Mouse (Mus musculus) lung, embryonic 14.5 days (tissue): ENCODE measurements around the gene Lime1. TPM values are rescaled to one million over a fixed set of nuclear protein-coding genes. Genes with fewer than 3 reads are reported as not detected.

Experiments
- ATAC-seq: fragments of 200-750 bp; cut with Nextera tagmentation; 2 replicates; pipeline ENCODE4 v1.8.0; 2017; ENCODE audit warnings: mild to moderate bottlenecking, moderate TSS enrichment, moderate library complexity; ENCODE audit not compliant: insufficient read depth
- DNase-seq: peaks from one replicate; pipeline ENCODE4 v3.0.0-alpha.2; 2015
- H3K27ac ChIP-seq: fragments of 300-500 bp; sonication (generic); 2 replicates; pipeline ENCODE4 v1.5.1; 2014; ENCODE audit warnings: low read depth, mild to moderate bottlenecking, moderate library complexity
- H3K27me3 ChIP-seq: fragments of 300-500 bp; sonication (generic); 2 replicates; pipeline ENCODE4 v1.6.1; 2014; ENCODE audit warnings: low read length, control low read depth; ENCODE audit not compliant: insufficient read depth
- H3K36me3 ChIP-seq: fragments of 300-500 bp; sonication (generic); 2 replicates; pipeline ENCODE4 v1.6.1; 2014; ENCODE audit warnings: control low read depth; ENCODE audit not compliant: insufficient read depth
- H3K4me1 ChIP-seq: fragments of 300-500 bp; sonication (generic); 2 replicates; pipeline ENCODE4 v1.6.1; 2014; ENCODE audit warnings: antibody characterized with exemption, control low read depth; ENCODE audit not compliant: insufficient read depth
- H3K4me2 ChIP-seq: fragments of 300-500 bp; sonication (generic); 2 replicates; pipeline ENCODE4 v1.6.1; 2014; ENCODE audit warnings: mild to moderate bottlenecking
- H3K4me3 ChIP-seq: fragments of 300-500 bp; sonication (generic); 2 replicates; pipeline ENCODE4 v1.5.1; 2014; ENCODE audit warnings: low read depth, low read length
- H3K9ac ChIP-seq: fragments of 300-500 bp; sonication (generic); 2 replicates; pipeline ENCODE4 v1.6.1; 2014
- H3K9me3 ChIP-seq: fragments of 300-500 bp; sonication (generic); 2 replicates; pipeline ENCODE4 v1.6.1; 2016; ENCODE audit warnings: low read depth, low read length, control low read depth
- CTCF ChIP-seq: IDR thresholded peaks from 2 replicates; pipeline ENCODE4 v1.5.1; 2016; ENCODE audit warnings: antibody characterized with exemption, low read depth
- WGBS: fragments of 180-500 bp; shearing (Covaris S2); extraction: QIAGEN DNeasy Blood & Tissue Kit; methylation state at CpG from one replicate; pipeline ENCODE4 v1.1.7; 2014; 5-methylcytosine and 5-hydroxymethylcytosine counted together
- polyA plus RNA-seq: library from polyadenylated mRNA; unstranded; fragments of >200 nt; fragmentation: Nextera tagmentation; extraction: Ambion mirVana; gene quantifications from 2 replicates; pipeline ENCODE4 v1.2.1, GENCODE M21; 2014

The Lime1 gene
- polyA plus RNA-seq, 1 experiment from 2014 or later: 26.6 TPM

DNA sequence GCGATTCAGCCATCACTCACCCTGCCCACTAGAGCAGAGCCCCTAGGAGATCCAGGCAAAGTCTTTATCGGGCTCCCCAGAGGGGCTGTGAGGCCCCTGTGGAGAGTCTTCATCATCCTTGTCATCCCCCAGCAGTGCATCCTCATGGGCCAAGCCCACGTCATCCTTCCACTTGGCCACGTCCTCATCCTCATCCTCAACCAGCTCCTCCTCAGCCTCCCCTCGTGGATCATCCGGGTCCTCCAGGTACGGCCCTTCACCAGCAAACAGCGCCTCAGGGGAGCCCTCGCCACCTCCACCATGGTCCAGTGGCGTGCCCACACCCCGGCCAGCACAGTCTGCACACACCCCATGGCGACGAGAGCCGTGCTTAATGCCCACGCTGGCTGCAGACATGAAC is 11.1 kb downstream of the Lime1 start:
- WGBS: 87% methylated on average over 15 of the region's 15 CpGs
- H3K36me3 ChIP-seq: peaks cover 41% of the 10 kb centered on the region; the same call in 1 of the 2 replicates

GRCm38 (mm10) chr2:181391541-181391940 is 11.7 kb downstream of the Lime1 start:
- Histone ChIP-seq H3K9ac (no peak overlapping the region), H3K27ac (no peak overlapping the region), H3K36me3 (peaks cover 35% of the 10 kb centered on the region; the same call in 1 of the 2 replicates), H3K4me1 (no peaks in the 10 kb centered on the region), H3K27me3 (no peaks in the 10 kb centered on the region), H3K4me2 (no peak overlapping the region), H3K4me3 (no peak overlapping the region), H3K9me3 (no peaks in the 10 kb centered on the region)
- ATAC-seq: no peak
- no peak for DNase-seq
- 68% methylated on average over 2 of the region's 2 CpGs for WGBS
- TF ChIP-seq CTCF: no peak

More for the DNA sequence above, 11.1 kb downstream of the Lime1 start:
- ATAC-seq: no peak
- Histone ChIP-seq H3K9me3 (no peaks in the 10 kb centered on the region), H3K27ac (no peak overlapping the region), H3K4me2 (no peak overlapping the region), H3K27me3 (no peaks in the 10 kb centered on the region), H3K9ac (no peak overlapping the region), H3K4me3 (no peak overlapping the region), H3K4me1 (no peaks in the 10 kb centered on the region)
- no peak for TF ChIP-seq CTCF
- no peak for DNase-seq

DNA sequence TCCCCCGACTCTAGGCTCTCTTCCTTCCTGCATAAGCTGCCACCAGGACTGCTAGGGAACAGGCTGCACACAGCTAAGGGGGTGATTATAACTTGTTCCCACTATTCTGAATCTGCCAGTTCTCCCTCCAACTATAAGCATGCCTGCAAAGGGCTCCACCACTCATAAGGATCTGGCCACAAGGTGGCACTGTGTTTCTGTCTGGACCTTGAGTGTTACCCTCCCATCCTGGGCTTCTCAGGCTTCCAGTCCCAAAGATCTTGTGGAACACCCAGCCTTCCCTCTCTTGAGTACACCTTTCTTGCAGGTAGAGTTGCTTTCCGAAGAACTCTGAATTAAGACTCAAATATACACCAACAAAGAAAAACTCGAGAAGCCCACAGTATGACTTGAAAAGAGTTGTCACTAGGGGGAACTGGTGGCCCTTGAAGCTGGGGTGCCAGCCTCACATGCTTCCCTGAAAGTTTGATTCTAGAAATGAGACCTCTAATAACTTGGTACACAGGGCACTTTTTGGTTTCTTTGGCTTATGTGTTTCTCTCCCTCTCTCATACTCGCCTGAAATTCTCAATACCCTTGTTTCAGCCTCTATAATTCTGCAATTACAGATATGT is 12.8 kb downstream of the Lime1 start:
- peak; percentile 93 for TF ChIP-seq CTCF
- 24% methylated on average over 4 of the region's 4 CpGs for WGBS
- Histone ChIP-seq H3K4me2 (no peak overlapping the region), H3K36me3 (peaks cover 25% of the 10 kb centered on the region; the same call in 1 of the 2 replicates), H3K27ac (no peak overlapping the region), H3K4me1 (no peaks in the 10 kb centered on the region), H3K9ac (no peak overlapping the region), H3K4me3 (no peak overlapping the region), H3K9me3 (no peaks in the 10 kb centered on the region), H3K27me3 (no peaks in the 10 kb centered on the region)
- DNase-seq (peak; percentile 96), ATAC-seq (peak; percentile 75)

- WGBS: 88% methylated on average over 3 of the region's 3 CpGs
- H3K27ac ChIP-seq: no peak overlapping the region
- no peaks in the 10 kb centered on the region for H3K27me3 ChIP-seq
- peaks cover 21% of the 10 kb centered on the region; the same call in 1 of the 2 replicates for H3K36me3 ChIP-seq
- DNase-seq: no peak
- no peak for TF ChIP-seq CTCF
- H3K4me2 ChIP-seq: no peak overlapping the region
- no peaks in the 10 kb centered on the region for H3K9me3 ChIP-seq
- no peak overlapping the region for H3K4me3 ChIP-seq
- H3K4me1 ChIP-seq: no peaks in the 10 kb centered on the region
- no peak for ATAC-seq
- H3K9ac ChIP-seq: no peak overlapping the region
Measured at GRCm38 (mm10) chr2:181394086-181394485, 14.2 kb downstream of the Lime1 start.

DNA sequence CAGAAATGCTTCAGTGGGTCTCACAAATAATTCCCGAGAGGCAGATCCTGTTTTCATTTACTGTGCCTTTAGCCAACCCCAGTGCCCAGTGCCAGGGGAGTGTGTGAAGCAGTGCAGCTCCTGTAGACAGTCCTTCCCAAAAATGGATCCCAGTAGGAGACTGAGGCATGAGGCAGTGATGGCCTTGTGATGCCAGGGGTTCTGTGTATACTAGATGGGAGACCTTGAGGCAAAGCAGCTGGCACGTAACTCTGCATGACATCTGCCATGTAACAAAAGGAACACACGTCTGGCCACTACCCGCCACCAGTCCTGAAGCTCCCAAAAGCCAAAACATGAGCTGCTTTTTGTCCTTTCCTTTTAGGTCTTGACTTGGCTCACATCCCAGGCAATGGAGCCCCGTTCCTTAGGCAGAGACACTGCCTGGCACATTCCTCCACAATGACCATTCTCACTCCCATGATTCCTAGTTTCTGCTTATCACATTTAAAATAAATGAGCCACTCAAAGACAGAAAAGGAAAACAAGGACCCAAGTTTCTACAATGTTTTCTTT is 17.4 kb downstream of the Lime1 start:
- DNase-seq (peak; percentile 46), ATAC-seq (no peak)
- no peak overlapping the region for H3K9ac ChIP-seq
- H3K4me2 ChIP-seq: no peak overlapping the region
- H3K4me3 ChIP-seq: no peak overlapping the region
- H3K27ac ChIP-seq: no peak overlapping the region; the same call in 1 of the 2 replicates
- no peak for TF ChIP-seq CTCF
- H3K9me3 ChIP-seq: no peaks in the 10 kb centered on the region
- H3K36me3 ChIP-seq: peaks cover 7% of the 10 kb centered on the region; the same call in 1 of the 2 replicates
- WGBS: 60% methylated on average over 5 of the region's 5 CpGs
- no peaks in the 10 kb centered on the region for H3K4me1 ChIP-seq
- no peaks in the 10 kb centered on the region for H3K27me3 ChIP-seq

DNA sequence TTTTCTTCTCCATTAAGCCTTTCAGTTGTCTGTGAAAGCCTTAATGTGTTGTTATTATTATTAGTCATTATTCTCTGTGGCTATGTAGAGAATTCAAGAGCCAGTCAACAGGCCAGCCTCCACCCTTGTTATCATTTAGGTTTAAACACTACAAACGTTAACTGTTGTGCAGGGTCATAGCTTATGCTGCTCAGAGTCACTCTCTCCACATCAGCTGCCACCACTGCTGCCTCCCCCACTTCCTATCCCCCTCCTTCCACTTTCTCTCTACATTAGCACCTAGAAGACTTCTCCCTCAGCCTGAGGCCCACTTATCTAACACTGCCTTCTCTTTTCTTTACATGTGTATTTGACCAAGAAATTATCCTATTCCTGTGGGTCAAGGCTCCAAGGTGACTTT is 21.6 kb downstream of the Lime1 start:
- ATAC-seq (no peak), DNase-seq (no peak)
- Histone ChIP-seq H3K9ac (no peak overlapping the region), H3K36me3 (no peaks in the 10 kb centered on the region), H3K27me3 (no peaks in the 10 kb centered on the region), H3K9me3 (no peaks in the 10 kb centered on the region), H3K27ac (no peak overlapping the region), H3K4me3 (no peak overlapping the region), H3K4me1 (no peaks in the 10 kb centered on the region), H3K4me2 (no peak overlapping the region)
- 14% methylated on average over 1 of the region's 1 CpGs for WGBS
- TF ChIP-seq CTCF: no peak

GRCm38 (mm10) chr2:181403722-181404121 is 23.8 kb downstream of the Lime1 start:
- H3K4me3 ChIP-seq: no peak overlapping the region
- no peak overlapping the region for H3K9ac ChIP-seq
- ATAC-seq (no peak), DNase-seq (no peak)
- no peaks in the 10 kb centered on the region for H3K36me3 ChIP-seq
- no peak overlapping the region for H3K4me2 ChIP-seq
- H3K4me1 ChIP-seq: no peaks in the 10 kb centered on the region
- H3K27ac ChIP-seq: no peak overlapping the region
- no peak for TF ChIP-seq CTCF
- H3K27me3 ChIP-seq: no peaks in the 10 kb centered on the region
- H3K9me3 ChIP-seq: no peaks in the 10 kb centered on the region
- 85% methylated on average over 3 of the region's 3 CpGs for WGBS
